In the genomic region with DNA sequence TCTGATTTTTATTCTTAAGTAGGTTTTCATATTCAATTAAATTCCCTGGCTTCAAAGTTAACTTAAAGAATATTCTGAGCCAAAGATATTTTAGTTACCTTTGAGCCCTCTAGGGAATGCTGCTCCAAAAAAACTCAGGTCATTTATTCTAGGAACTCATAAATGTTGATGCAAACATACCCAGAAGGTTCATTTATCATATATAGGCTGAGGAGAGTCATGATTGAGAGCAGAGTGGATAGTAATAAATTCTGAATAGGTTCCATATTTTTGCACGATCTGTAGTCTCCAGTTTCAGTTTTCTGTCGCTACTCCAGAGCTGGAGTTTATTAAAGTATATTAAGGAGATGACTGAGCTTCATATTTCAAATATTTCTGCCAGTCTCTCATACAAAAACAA, we compare ENCODE assay signal across 19 mouse cellular contexts.
"Had no signal": no experiment of that assay in that cellular context is flagged by ENCODE, and none has a peak within 500 bp of the region (broad histone marks: within the 10 kb centered on the region; RNA-seq: fewer than 3 reads in every experiment).

No protein-coding gene starts in this region.

- H3K36me3 ChIP-seq: midbrain, embryonic 10.5 days; midbrain, embryonic 12.5 days; neural tube, embryonic 13.5 days; neural tube, embryonic 15.5 days; stomach, embryonic 15.5 days had no signal

- H3K4me3 ChIP-seq: midbrain, embryonic 10.5 days; midbrain, embryonic 12.5 days; myocyte; neural tube, embryonic 13.5 days; neural tube, embryonic 15.5 days; stomach, embryonic 15.5 days had no signal

- H3K9me3 ChIP-seq: midbrain, embryonic 12.5 days; neural tube, embryonic 13.5 days; neural tube, embryonic 15.5 days; stomach, embryonic 15.5 days had no signal

- H3K9ac ChIP-seq: lung, embryonic 14.5 days; midbrain, embryonic 12.5 days; neural tube, embryonic 13.5 days; neural tube, embryonic 15.5 days; stomach, embryonic 15.5 days had no signal

- H3K27me3 ChIP-seq: midbrain, embryonic 12.5 days; neural tube, embryonic 13.5 days; neural tube, embryonic 15.5 days; stomach, embryonic 15.5 days had no signal

- DNase-seq: lung, adult 18-20 months; lung, embryonic 14.5 days; lung, postnatal 10 days; lung, postnatal 4 days; midbrain, embryonic 14.5 days; retina, postnatal 1 day; right cerebral cortex, adult 18-20 months; right cerebral cortex, postnatal 25 days; thymus, adult 2 months; thymus, postnatal 25 days; thymus, postnatal 4 days had no signal

- H3K4me1 ChIP-seq: midbrain, embryonic 10.5 days; midbrain, embryonic 12.5 days; neural tube, embryonic 13.5 days; neural tube, embryonic 15.5 days; stomach, embryonic 15.5 days had no signal

- ATAC-seq: midbrain, embryonic 16.5 days had no signal

- H3K27ac ChIP-seq: midbrain, embryonic 10.5 days; midbrain, embryonic 12.5 days; neural tube, embryonic 13.5 days; neural tube, embryonic 15.5 days; stomach, embryonic 15.5 days; stomach, postnatal 0 days had no signal

- H3K4me2 ChIP-seq: lung, embryonic 14.5 days; midbrain, embryonic 12.5 days; neural tube, embryonic 13.5 days; neural tube, embryonic 15.5 days; stomach, embryonic 15.5 days had no signal
